Mouse (Mus musculus) kidney, adult 2 months (tissue): ENCODE results near the gene Gls2. TPM values are rescaled to one million over a fixed set of nuclear protein-coding genes. Genes with fewer than 3 reads are reported as not detected.

Experiments
- DNase-seq: peaks from one replicate; pipeline ENCODE4 v3.0.0; 2021
- H3K27ac ChIP-seq: fragments of 200-500 bp; 2 replicates; pipeline ENCODE4 v1.5.1; 2012; ENCODE audit warnings: low read depth, low read length, control low read depth, inconsistent platforms; ENCODE audit not compliant: insufficient read depth
- H3K27me3 ChIP-seq: fragments of 200-500 bp; replicated peaks from 2 replicates; pipeline ENCODE4 v1.6.1; 2012; ENCODE audit warnings: mild to moderate bottlenecking, moderate library complexity, low read length, inconsistent platforms; ENCODE audit not compliant: control insufficient read depth, insufficient read depth
- H3K36me3 ChIP-seq: fragments of 200-500 bp; 2 replicates; pipeline ENCODE4 v1.6.1; 2012; ENCODE audit warnings: mild to moderate bottlenecking, moderate library complexity, low read length, inconsistent platforms; ENCODE audit not compliant: control insufficient read depth, insufficient read depth
- H3K4me1 ChIP-seq: fragments of 200-500 bp; 2 replicates; pipeline ENCODE4 v1.6.1; 2011; ENCODE audit warnings: low read length; ENCODE audit not compliant: control insufficient read depth, insufficient read depth
- H3K4me3 ChIP-seq: fragments of 200-500 bp; 2 replicates; pipeline ENCODE4 v1.5.1; 2011; ENCODE audit warnings: mild to moderate bottlenecking, low read depth, low read length, control low read depth; ENCODE audit not compliant: insufficient read depth
- CTCF ChIP-seq: fragments of 200-500 bp; conservative IDR thresholded peaks from 2 replicates; pipeline ENCODE4 v1.5.1; 2011; ENCODE audit warnings: low read depth, mild to moderate bottlenecking, control low read depth, low read length, moderate library complexity, mixed read lengths; ENCODE audit not compliant: insufficient read depth, insufficient read length
- POLR2A ChIP-seq: fragments of 200-500 bp; IDR thresholded peaks from one replicate; pipeline ENCODE4 v1.6.1; 2011; ENCODE audit warnings: low read depth, low read length, control low read depth
- WGBS: fragments of 180-500 bp; shearing (Covaris S2); methylation state at CpG from one replicate; pipeline ENCODE4 v1.1.7; 2018; 5-methylcytosine and 5-hydroxymethylcytosine counted together
- polyA plus RNA-seq: library from polyadenylated mRNA; depleted of rRNA; stranded (reverse); fragments of >200 nt; gene quantifications from 2 replicates; pipeline ENCODE4 v1.2.3, GENCODE M21; 2012; rRNA removed

Gene Gls2
- polyA plus RNA-seq, 1 experiment: 0.33 TPM

DNA sequence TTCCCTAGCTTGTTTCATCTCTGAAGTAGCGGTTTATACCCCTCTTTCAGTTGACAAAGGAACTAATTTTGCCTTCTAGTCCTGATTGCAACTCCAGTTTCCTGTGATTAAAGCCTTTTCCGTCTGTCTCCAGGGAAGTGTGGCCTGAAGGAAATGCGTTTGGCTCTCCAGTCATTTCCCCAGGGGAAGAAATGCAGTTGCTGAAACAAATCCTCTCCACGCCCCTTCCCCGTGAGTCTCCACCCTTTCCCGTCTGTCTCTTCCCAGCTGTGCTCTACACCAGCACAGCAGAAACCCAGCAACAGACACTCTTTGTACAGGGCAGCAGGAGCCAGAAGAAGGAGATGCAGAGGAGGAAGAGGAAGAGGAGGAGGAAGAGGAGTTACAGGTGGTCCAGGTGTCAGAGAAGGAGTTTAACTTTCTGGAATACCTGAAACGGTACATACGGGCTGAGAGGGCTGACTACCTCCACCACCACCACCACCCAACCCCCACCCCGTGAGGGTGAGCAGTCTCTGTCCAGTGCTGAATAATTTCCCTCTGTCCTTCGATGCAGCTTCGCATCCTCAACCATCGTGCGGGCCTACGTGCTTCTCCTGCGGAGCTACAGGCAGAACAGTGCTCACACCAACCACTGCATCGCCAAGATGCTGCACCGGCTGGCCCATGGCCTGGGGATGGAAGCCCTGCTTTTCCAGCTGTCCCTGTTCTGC is 52.9 kb downstream of the Gls2 start:
- peak; percentile 79 for DNase-seq
- H3K27ac ChIP-seq: peak overlapping the region; percentile 96
- 70% methylated on average over 17 of the region's 17 CpGs for WGBS
- no peaks in the 10 kb centered on the region for H3K36me3 ChIP-seq
- H3K27me3 ChIP-seq: no peaks in the 10 kb centered on the region
- TF ChIP-seq POLR2A (no peak), CTCF (no peak)
- H3K4me1 ChIP-seq: no peaks in the 10 kb centered on the region
- peak overlapping the region; percentile 43 for H3K4me3 ChIP-seq

DNA sequence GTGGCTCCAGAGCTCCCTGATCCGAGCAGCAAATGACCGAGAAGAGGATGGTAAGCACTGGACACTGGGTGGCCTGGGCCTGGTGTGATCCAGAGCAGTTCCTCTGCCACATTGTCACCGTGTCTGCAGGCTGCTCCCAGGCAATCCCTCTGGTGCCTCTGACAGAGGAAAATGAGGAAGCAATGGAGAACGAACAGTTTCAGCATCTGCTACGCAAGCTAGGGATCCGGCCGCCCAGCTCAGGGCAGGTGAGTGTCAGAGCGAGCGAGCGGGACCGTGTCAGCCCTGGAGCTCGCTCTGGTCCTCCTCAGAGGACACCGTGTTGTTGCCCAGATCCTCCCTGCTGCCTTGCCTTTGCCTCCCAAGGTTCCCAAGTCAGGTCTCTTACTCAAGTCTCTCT is 56.3 kb downstream of the Gls2 start:
- H3K27me3 ChIP-seq: no peaks in the 10 kb centered on the region
- TF ChIP-seq CTCF: no peak
- TF ChIP-seq POLR2A: no peak
- H3K27ac ChIP-seq: no peak overlapping the region
- no peak overlapping the region for H3K4me3 ChIP-seq
- no peak for DNase-seq
- 95% methylated on average over 13 of the region's 13 CpGs for WGBS
- no peaks in the 10 kb centered on the region for H3K36me3 ChIP-seq
- H3K4me1 ChIP-seq: no peaks in the 10 kb centered on the region

DNA sequence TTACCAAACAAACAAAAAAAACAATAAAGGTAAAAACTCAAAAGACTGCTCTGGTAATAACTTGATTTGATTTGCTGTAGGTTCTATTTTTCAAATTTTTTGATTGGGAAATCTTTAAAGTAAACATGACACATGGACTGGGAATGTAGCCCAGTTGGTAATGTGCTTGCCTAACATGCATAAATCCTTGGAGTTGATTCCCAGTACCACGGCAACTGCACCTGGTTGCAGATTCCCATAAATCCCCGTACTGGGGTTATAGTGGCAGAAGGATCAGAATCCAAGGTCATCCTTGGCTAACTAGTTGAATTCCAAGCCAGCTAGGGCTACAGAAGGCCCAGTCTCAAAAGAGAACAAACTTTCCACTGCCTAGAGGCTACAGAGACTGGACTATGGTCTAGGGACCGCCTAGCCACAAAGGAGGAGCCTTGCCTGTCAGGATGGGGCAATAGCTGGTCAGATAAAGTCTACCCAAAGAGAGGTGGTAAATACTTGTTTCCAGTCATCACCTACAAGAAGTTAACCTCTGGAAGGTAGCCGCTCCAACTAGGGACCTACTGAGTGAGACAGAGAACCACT is 59.5 kb downstream of the Gls2 start, which contains the start of gene Apon:
TSS of gene Apon (plus strand) at position 420 of the 579 bp plus-strand sequence.
- no peak for TF ChIP-seq CTCF
- no peak for TF ChIP-seq POLR2A
- no peak within 1 kb of the TSS for H3K27ac ChIP-seq
- no peak for DNase-seq
- H3K27me3 ChIP-seq: no peaks in the 10 kb centered on the region
- 76% methylated on average over 4 of the region's 4 CpGs for WGBS
- no peaks in the 10 kb centered on the region for H3K4me1 ChIP-seq
- no peak within 1 kb of the TSS for H3K4me3 ChIP-seq
- no peaks in the 10 kb centered on the region for H3K36me3 ChIP-seq

DNA sequence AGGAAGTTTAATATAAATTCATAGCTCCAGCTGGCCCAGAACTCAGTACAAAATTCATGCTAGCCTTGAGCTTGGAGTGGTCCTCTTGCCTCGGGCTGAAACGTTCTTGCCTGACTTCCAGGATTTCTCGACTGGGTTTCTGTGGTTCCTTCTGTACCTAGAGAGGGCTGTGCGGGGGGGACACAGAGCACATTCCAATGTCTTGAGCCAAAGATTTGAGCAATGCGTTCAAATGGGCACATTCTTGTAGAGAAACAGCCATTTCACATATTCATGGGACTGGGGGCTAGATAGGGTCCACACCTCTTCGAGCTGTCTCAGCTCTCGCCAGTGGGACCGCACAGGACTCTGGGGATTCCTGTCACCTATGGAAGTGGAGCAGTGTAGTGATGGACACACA is 61.7 kb downstream of the Gls2 start:
- Histone ChIP-seq H3K4me3 (no peak overlapping the region), H3K36me3 (no peaks in the 10 kb centered on the region), H3K4me1 (no peaks in the 10 kb centered on the region), H3K27me3 (no peaks in the 10 kb centered on the region), H3K27ac (no peak overlapping the region)
- TF ChIP-seq POLR2A (no peak), CTCF (no peak)
- 85% methylated on average over 8 of the region's 8 CpGs for WGBS
- DNase-seq: no peak

DNA sequence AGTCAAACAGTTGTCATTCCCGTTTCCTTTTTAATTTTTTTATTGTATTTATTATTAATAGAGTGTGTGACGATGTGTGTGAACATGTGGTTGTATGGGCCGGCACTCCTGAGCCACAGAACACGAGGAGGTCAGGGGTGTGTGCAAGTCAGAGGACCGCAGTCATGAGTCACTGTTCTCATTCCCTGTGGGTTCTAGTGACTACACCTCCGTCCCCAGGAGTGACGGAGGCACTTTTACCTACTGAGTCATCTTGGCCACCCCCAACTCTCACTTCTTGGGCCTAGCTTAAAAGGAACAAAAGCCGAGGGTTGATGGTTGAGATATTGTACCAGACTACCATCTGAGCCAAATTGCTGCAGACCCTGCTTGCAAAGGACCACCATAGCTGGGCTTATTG is 62.1 kb downstream of the Gls2 start:
- H3K4me3 ChIP-seq: no peak overlapping the region
- WGBS: 84% methylated on average over 8 of the region's 8 CpGs
- DNase-seq: no peak
- H3K36me3 ChIP-seq: no peaks in the 10 kb centered on the region
- H3K27me3 ChIP-seq: no peaks in the 10 kb centered on the region
- no peaks in the 10 kb centered on the region for H3K4me1 ChIP-seq
- TF ChIP-seq POLR2A (no peak), CTCF (no peak)
- no peak overlapping the region for H3K27ac ChIP-seq

DNA sequence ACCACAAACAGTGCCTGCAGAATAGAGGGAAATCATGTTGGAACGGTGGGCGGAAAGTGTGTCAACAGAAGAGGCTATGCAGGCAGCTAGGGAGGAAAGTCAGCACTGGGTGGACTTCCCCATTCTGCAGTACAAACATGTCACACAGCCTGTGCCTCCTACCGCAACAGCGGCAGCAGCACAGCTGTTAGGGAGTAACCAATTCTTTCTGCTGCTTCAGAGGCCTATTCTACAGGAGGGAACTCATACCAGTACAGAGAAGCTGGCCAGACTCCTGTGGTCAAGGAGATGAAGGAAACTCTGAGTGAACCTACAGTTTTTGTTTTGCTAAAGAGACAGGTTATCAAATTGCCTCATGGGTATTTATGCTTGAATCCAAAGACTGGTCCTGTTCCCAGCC is 64.7 kb downstream of the Gls2 start:
- no peak overlapping the region for H3K27ac ChIP-seq

More for the DNA sequence above, 64.7 kb downstream of the Gls2 start:
- no peaks in the 10 kb centered on the region for H3K36me3 ChIP-seq
- no peak for DNase-seq
- no peaks in the 10 kb centered on the region for H3K4me1 ChIP-seq
- no peaks in the 10 kb centered on the region for H3K27me3 ChIP-seq
- no peak overlapping the region for H3K4me3 ChIP-seq
- 72% methylated on average over 4 of the region's 4 CpGs for WGBS
- TF ChIP-seq POLR2A: no peak
- no peak for TF ChIP-seq CTCF

Other genes with a start within 250 kb of the Gls2 start
- gene Hsd17b6, start 186.8 kb upstream of the Gls2 start, polyA plus RNA-seq: not detected in 2 replicates
- gene Prim1, start 179.3 kb upstream of the Gls2 start, polyA plus RNA-seq: 3.4 and 3.6 TPM in 2 replicates
- gene Naca, start 158.9 kb upstream of the Gls2 start, polyA plus RNA-seq: 195 and 258 TPM in 2 replicates
- 28.2 and 32.5 TPM in 2 replicates for gene Ptges3, start 135.5 kb upstream of the Gls2 start, polyA plus RNA-seq
- 4,550 and 7,521 TPM in 2 replicates for gene Atp5b, start 111.2 kb upstream of the Gls2 start, polyA plus RNA-seq
- 21.6 and 22.5 TPM in 2 replicates for gene Baz2a, start 102.9 kb upstream of the Gls2 start, polyA plus RNA-seq
- gene Rbms2, start 14.2 kb upstream of the Gls2 start, polyA plus RNA-seq: 69.0 and 70.1 TPM in 2 replicates
- 15.5 and 17.3 TPM in 2 replicates for gene Spryd4, start 17.4 kb downstream of the Gls2 start, polyA plus RNA-seq
- not detected in 2 replicates for gene Mip, start 31.4 kb downstream of the Gls2 start, polyA plus RNA-seq
- gene Timeless, start 37.6 kb downstream of the Gls2 start, polyA plus RNA-seq: 2.7 and 3.8 TPM in 2 replicates
- not detected in 2 replicates for gene Apon, start 59.6 kb downstream of the Gls2 start, polyA plus RNA-seq
- gene Apof, start 74.2 kb downstream of the Gls2 start, polyA plus RNA-seq: 0.08 and 0.30 TPM in 2 replicates
- 18.6 TPM in 2 replicates for gene Stat2, start 76.1 kb downstream of the Gls2 start, polyA plus RNA-seq
- 0.05 and 0.10 TPM in 2 replicates for gene Il23a, start 104.3 kb downstream of the Gls2 start, polyA plus RNA-seq
- gene Pan2, start 108.9 kb downstream of the Gls2 start, polyA plus RNA-seq: 18.1 and 21.1 TPM in 2 replicates
- gene Cnpy2, start 128.0 kb downstream of the Gls2 start, polyA plus RNA-seq: 90.8 and 118 TPM in 2 replicates
- 252 and 273 TPM in 2 replicates for gene Cs, start 143.3 kb downstream of the Gls2 start, polyA plus RNA-seq
- 58.7 and 72.3 TPM in 2 replicates for gene Coq10a, start 174.5 kb downstream of the Gls2 start, polyA plus RNA-seq
- 21.5 and 22.5 TPM in 2 replicates for gene Ankrd52, start 182.7 kb downstream of the Gls2 start, polyA plus RNA-seq
- gene Slc39a5, start 206.8 kb downstream of the Gls2 start, polyA plus RNA-seq: 114 and 137 TPM in 2 replicates
- 33.2 and 37.8 TPM in 2 replicates for gene Nabp2, start 217.0 kb downstream of the Gls2 start, polyA plus RNA-seq
- gene Rnf41, start 217.2 kb downstream of the Gls2 start, polyA plus RNA-seq: 19.5 and 19.6 TPM in 2 replicates